Mouse (Mus musculus) small intestine, adult 2 months (tissue): ENCODE measurements around the gene Tmem30b.

Experiments used
- CTCF ChIP-seq: fragments of 200-500 bp; IDR thresholded peaks from 2 replicates; pipeline ENCODE4 v1.5.1; 2012; ENCODE audit warnings: low read depth, mild to moderate bottlenecking, control low read depth, inconsistent platforms, low read length, moderate library complexity, mixed read lengths; ENCODE audit not compliant: insufficient replicate concordance, insufficient read length; ENCODE audit errors: extremely low read depth
- POLR2A ChIP-seq: fragments of 200-500 bp; IDR thresholded peaks from 2 replicates; pipeline ENCODE4 v1.6.1; 2012; ENCODE audit warnings: low read depth, mild to moderate bottlenecking, control low read depth, inconsistent platforms, low read length, moderate library complexity

GRCm38 (mm10) chr12:73580811-73581210 lies 34.6 kb upstream of the Tmem30b start:
- TF ChIP-seq CTCF, result no peak
- TF ChIP-seq POLR2A, result no peak
